Mouse (Mus musculus) kidney, postnatal 10 days (tissue): Measurements from ENCODE around the gene Thumpd3.

Source experiments
- DNase-seq: peaks from one replicate; pipeline ENCODE4 v3.0.0; 2021; ENCODE audit warnings: mixed read lengths

Thumpd3 gene

GRCm38 (mm10) chr6:113079492-113079891 is 33.5 kb downstream of the Thumpd3 start:
- DNase-seq = peak; percentile 61

DNA sequence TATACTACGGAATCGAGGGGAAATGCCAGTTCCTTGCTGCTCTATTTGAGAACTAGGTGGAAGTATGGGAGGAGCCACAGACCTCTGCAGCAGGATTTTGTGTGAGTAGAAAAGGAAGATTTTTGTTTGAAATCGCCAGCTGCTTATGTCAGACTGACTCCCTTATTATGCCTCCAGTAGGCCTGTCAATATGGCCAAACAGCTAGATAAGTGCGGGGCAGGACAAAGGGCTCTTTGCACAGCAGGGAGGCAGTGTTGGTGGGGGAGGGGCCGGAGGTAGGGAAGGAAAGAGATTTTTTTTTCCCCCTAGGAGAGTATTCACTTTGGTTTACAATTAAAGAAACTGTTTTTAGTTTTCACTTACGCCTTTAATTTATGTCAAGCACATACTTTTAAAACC is 36.2 kb downstream of the Thumpd3 start:
- DNase-seq = peak; percentile 58

- DNase-seq = no peak
These were observed 38.6 kb downstream of the Thumpd3 start for GRCm38 (mm10) chr6:113084590-113084989.

DNA sequence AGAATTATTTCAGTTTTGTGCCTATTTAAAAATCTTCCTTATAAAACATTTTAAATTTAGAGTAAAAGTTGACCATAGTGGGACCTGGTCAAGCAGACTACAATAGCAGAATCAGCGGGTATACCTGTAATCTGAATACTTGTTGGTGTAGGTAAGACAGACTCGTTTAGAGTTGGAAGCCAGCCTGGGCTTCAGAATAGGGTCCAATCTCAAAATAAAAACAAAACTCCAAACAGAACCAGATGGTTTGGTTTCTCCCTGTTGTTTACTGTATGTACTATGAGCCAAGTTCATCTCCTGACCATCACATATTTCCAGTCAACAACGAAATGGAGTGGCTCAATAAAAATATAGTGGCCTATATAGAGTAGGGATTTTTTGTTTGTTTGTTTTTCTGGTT is 47.2 kb downstream of the Thumpd3 start:
- DNase-seq = no peak

DNA sequence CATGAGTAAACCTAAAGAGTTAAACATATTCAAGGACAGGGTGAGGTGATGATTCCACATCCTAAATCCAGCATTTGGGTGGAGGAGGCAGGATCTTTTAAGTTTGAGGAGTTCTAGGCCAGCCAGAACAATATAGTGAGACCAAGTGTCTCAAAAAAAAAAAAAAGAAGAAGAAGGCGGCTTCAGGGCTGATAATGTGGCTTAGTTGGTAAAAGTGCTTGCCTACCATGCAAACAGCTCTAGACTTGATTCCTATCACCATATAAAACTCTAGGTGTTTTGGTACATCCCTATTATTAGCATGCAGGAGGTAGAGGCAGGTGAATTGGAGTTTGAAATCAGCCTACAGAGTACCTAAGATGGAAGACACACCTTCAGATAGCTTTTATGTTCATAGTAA is 49.5 kb downstream of the Thumpd3 start:
- DNase-seq = no peak

DNA sequence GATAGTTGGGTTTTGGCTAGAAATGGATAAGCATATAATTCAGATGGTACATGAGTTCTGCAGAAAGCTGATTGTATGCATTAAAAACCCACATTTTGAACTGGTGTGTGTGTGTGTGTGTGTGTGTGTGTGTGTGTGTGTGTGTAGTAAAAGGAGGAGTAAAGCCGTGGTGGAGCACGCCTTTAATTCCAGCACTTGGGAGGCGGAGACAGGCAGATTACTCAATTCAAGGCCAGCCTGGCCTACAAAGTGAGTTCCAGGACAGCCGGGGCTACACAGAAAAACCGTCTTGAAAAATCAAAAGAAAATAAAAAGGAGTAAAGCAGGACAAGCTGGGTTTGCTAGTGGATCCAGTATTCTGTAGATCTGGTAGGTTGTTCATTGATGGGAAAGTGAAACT is 51.6 kb downstream of the Thumpd3 start:
- no peak for DNase-seq

DNA sequence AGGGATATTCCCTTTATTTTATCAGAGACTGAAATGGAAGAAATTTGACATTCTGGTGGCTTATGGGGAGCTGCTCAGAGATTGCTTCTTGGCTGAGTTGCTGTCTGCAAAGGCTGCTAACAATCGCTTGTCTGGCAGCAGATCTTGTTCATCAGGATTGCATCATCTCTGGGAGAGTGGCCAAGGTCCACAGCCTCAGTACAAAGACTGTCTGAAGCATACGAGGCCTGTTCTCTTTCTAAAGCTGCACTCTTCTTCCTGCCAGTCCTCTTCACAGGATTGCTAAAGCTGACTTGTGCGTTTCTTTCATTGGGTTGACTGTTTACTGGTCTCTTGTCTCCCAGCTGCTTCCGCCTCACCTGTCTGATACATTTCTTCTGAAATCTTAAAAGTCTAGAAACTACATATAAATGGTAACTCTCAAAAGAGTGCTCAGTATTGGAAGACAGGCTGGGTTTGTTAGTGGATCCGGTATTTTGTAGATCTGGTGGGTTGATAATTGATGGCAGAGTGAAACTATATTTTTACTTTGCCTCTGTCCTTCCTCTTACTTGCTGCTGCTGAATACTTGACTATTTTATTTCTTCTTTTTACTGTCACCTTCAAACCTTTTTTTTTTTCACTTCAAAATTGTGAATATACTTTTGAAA is 53.7 kb downstream of the Thumpd3 start:
- peak; percentile 94 for DNase-seq

- no peak for DNase-seq
These were observed 56.5 kb downstream of the Thumpd3 start for GRCm38 (mm10) chr6:113102541-113102940.

GRCm38 (mm10) chr6:113103765-113104164 is 57.7 kb downstream of the Thumpd3 start:
- DNase-seq = peak; percentile 73

DNA sequence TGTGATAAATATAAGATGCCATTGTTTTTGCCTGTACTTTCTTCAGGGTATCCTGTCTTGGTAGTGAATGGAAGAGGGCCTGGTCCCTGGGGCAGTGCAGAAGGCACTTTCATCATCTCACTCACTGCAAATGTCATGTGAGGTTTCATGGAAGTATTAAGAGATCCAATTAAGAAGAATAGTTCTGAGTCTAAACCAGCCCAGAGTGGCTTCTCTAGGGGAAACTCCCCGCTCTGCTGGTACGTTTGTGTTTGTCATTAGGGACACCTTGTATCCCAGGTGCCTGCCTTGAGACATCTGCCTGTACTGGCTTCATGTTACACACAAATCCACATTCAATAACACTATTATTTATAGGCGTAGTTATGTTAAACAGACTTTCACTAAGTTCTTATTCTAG is 63.4 kb downstream of the Thumpd3 start:
- DNase-seq = no peak

DNA sequence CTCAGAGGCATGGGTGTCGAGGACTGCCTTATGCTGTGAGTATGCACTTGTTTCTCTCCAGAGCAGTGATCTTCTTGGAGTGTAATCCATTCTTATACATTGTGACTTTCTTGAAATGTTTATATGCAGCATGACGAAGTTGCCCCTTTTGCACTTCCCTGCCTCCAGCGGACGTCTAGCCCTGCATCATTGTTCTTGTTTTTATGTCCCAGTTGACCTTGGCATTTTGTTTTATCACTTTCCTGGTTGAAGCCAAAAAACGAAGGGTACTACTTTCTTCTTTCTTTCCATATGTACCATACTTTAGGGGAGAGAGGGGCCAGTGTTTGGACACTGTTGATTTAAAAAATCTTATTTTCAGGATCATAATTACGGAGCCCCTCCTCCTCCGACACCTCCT is 63.9 kb downstream of the Thumpd3 start:
- DNase-seq = no peak
